Mouse (Mus musculus) embryonic facial prominence, embryonic 11.5 days (tissue): ENCODE results near the gene Cdc42bpb. TPM values are rescaled to one million over a fixed set of nuclear protein-coding genes. Genes with fewer than 3 reads are reported as not detected.

Experiments
- ATAC-seq: fragments of 200-750 bp; cut with Nextera tagmentation; replicated peaks from 2 replicates; pipeline ENCODE4 v1.8.0; 2017; ENCODE audit warnings: low read depth; ENCODE audit not compliant: insufficient number of reproducible peaks, low FRiP score, low TSS enrichment
- DNase-seq: peaks from one replicate; pipeline ENCODE4 v3.0.0-alpha.2; 2015; ENCODE audit warnings: low spot score
- H3K27ac ChIP-seq: fragments of 300-500 bp; sonication (generic); replicated peaks from 2 replicates; pipeline ENCODE4 v1.5.1; 2014; ENCODE audit warnings: mild to moderate bottlenecking, low read depth, low read length, control low read depth
- H3K27me3 ChIP-seq: fragments of 300-500 bp; sonication (generic); 2 replicates; pipeline ENCODE4 v1.6.1; 2014; ENCODE audit warnings: mild to moderate bottlenecking, low read length, moderate library complexity, mixed read lengths; ENCODE audit not compliant: control insufficient read depth, insufficient read depth
- H3K36me3 ChIP-seq: fragments of 300-500 bp; sonication (generic); replicated peaks from 2 replicates; pipeline ENCODE4 v1.6.1; 2014; ENCODE audit warnings: low read depth, mild to moderate bottlenecking, low read length, moderate library complexity, mixed read lengths; ENCODE audit not compliant: control insufficient read depth, insufficient read depth
- H3K4me1 ChIP-seq: fragments of 300-500 bp; sonication (generic); 2 replicates; pipeline ENCODE4 v1.6.1; 2014; ENCODE audit warnings: low read length, mixed read lengths; ENCODE audit not compliant: control insufficient read depth, insufficient read depth
- H3K4me2 ChIP-seq: fragments of 300-500 bp; sonication (generic); 2 replicates; pipeline ENCODE4 v1.6.1; 2014; ENCODE audit warnings: low read depth, mild to moderate bottlenecking, control low read depth, low read length, moderate library complexity
- H3K4me3 ChIP-seq: fragments of 300-500 bp; sonication (generic); 2 replicates; pipeline ENCODE4 v1.5.1; 2014; ENCODE audit warnings: low read depth, low read length, control low read depth
- H3K9ac ChIP-seq: fragments of 300-500 bp; sonication (generic); replicated peaks from 2 replicates; pipeline ENCODE4 v1.6.1; 2014; ENCODE audit warnings: mild to moderate bottlenecking, control low read depth, low read length
- H3K9me3 ChIP-seq: fragments of 300-500 bp; sonication (generic); replicated peaks from 2 replicates; pipeline ENCODE4 v1.6.1; 2016; ENCODE audit warnings: mild to moderate bottlenecking, low read length, inconsistent platforms, mixed read lengths; ENCODE audit not compliant: control insufficient read depth
- WGBS: fragments of 180-500 bp; shearing (Covaris S2); extraction: QIAGEN DNeasy Blood & Tissue Kit; methylation state at CpG from one replicate; pipeline ENCODE4 v1.1.7; 2014; 5-methylcytosine and 5-hydroxymethylcytosine counted together
- polyA plus RNA-seq: library from polyadenylated mRNA; unstranded; fragments of >200 nt; fragmentation: Nextera tagmentation; extraction: Ambion mirVana; gene quantifications from 2 replicates; pipeline ENCODE4 v1.2.1, GENCODE M21; 2014

Gene Cdc42bpb
- polyA plus RNA-seq, 1 experiment from 2014 or later, result 19.9 TPM

DNA sequence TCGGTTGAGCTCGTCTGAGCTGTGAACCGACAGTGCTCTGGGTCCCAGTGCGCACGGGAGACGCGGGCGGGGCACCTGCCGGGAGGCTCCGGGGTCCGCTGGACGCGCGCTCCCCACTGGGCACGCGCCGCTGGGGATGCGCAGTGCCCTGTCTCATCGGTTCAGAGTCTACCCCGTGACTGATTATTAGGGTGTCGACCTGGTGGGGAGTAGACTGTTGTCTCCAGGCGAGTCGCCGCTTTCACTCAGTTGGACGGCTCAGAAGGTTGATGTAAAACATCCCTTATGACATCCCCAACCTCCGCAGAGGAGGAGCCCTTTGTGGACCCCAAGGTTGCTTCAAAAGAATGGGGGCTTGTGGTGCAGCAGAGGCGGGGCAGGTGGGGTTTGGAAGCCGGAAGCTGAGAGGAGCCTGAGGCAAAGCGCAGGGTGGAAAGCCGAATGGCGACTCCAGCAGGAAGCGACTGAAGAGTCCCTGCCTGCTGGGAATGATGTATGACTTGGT lies 520 bp upstream of the Cdc42bpb start:
- Histone ChIP-seq H3K4me1 (0 out of 2 replicates have a peak, but pooled peaks cover 2% of the 10 kb centered on the region), H3K36me3 (no peaks in the 10 kb centered on the region), H3K4me3 (peak overlapping the region; percentile 88), H3K27ac (peak overlapping the region; percentile 65), H3K27me3 (no peaks in the 10 kb centered on the region), H3K9ac (peak overlapping the region; percentile 79), H3K4me2 (peak overlapping the region; percentile 92), H3K9me3 (no peaks in the 10 kb centered on the region)
- peak; percentile 72 for ATAC-seq
- DNase-seq, result peak; percentile 56
- WGBS, result under 1% methylated on average over 32 of the region's 32 CpGs

DNA sequence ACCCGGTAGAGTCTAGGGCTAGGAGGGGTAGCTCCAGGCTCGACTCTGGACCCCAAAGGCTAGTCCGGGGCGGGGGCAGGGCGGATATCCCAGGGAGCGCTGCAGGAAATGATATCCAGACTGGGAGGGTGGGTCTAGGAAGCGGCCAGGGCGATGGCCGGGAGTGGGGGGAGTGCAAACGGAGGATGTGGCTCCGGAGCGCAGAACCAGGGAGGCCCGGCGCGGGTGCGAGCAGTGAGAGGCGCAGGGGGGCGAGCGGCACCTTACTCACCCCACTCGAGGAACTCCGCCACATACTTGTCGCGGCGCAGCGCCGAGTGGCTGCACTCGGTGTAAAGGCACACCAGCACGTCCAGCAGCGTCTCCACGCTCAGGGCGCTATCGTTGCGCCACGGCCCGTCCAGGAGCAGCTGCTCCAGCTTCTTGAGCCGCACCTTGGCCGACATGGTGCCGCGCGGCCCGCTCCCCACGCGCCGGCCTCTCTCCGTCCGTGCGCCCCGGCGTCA lies 639 bp downstream of the Cdc42bpb start:
- Histone ChIP-seq H3K4me3 (peak overlapping the region; percentile 88), H3K4me1 (0 out of 2 replicates have a peak, but pooled peaks cover 2% of the 10 kb centered on the region), H3K4me2 (peak overlapping the region; percentile 92), H3K27ac (peak overlapping the region; percentile 78), H3K9ac (peak overlapping the region; percentile 79), H3K36me3 (no peaks in the 10 kb centered on the region), H3K9me3 (no peaks in the 10 kb centered on the region), H3K27me3 (no peaks in the 10 kb centered on the region)
- DNase-seq (peak; percentile 45), ATAC-seq (0 out of 2 replicates have a peak, but pooled peaks have one; percentile 16)
- under 1% methylated on average over 43 of the region's 49 CpGs for WGBS

DNA sequence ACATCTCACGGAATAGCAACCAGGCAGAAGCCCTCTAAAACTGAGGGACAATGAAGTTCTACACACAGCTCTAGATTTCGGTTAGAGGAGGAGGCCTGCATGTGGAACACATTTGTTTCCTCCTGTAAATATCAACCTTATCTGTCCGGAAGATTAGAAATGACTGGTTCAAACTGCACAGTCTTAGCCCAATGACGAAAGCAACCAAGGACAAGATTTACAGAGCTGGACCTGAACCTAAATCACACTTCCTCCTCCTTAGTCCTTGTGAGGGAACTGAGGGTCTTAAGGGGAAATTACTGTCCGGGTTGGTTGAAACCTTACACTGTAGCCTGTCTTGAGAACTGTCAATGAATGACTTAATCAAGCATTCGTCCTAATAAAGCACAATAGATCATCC lies 1.5 kb downstream of the Cdc42bpb start:
- ATAC-seq (no peak), DNase-seq (no peak)
- H3K9ac ChIP-seq, result peak overlapping the region; percentile 50
- H3K27ac ChIP-seq, result no peak overlapping the region
- no peaks in the 10 kb centered on the region for H3K9me3 ChIP-seq
- WGBS, result 39% methylated on average over 6 of the region's 6 CpGs
- H3K4me3 ChIP-seq, result peak overlapping the region; percentile 88
- H3K4me1 ChIP-seq, result 0 out of 2 replicates have a peak, but pooled peaks cover 2% of the 10 kb centered on the region
- H3K36me3 ChIP-seq, result no peaks in the 10 kb centered on the region
- no peaks in the 10 kb centered on the region for H3K27me3 ChIP-seq
- H3K4me2 ChIP-seq, result peak overlapping the region; percentile 92

DNA sequence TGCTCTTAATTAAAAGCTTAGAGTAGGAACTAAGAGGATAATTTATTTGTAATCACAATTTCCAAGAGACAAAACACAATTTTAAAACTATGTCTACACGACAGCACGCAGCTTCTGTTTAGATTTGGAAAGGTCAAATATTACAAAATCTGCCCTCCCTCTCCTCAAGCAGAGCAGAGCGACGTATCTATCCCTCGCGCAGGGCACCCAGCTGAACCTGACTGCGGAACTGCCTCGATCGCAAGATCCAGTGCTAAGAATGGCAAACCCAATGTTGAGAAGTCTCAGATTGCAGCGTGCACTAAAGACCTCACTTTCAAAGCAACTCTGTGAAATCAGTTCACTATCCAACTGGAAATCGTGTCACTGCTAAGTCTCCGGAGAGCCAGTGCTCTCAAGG lies 2.0 kb downstream of the Cdc42bpb start:
- Histone ChIP-seq H3K27ac (no peak overlapping the region), H3K9ac (peak overlapping the region; percentile 50), H3K4me1 (0 out of 2 replicates have a peak, but pooled peaks cover 2% of the 10 kb centered on the region), H3K9me3 (no peaks in the 10 kb centered on the region), H3K4me2 (peak overlapping the region; percentile 92), H3K27me3 (no peaks in the 10 kb centered on the region), H3K36me3 (no peaks in the 10 kb centered on the region), H3K4me3 (peak overlapping the region; percentile 88)
- ATAC-seq (no peak), DNase-seq (no peak)
- 73% methylated on average over 12 of the region's 12 CpGs for WGBS

DNA sequence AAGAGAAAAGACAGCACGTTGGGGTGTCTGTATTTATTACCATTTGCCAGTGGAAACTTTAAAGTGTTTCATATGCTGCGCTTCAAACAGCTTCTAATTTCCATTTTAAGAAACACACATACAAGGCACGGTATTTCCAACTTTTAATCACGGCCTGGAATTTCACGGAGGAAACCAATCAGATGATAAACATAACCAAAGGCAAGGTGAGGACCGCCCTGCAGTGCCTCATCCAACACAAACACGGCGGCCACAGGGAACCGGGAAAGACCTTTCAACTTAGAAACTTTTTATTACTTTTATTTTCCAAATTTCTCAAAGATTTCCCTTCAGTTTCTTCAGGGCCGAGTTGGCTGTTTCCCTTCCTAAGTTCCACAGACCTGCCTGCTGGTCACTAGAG lies 2.8 kb downstream of the Cdc42bpb start:
- Histone ChIP-seq H3K4me1 (0 out of 2 replicates have a peak, but pooled peaks cover 2% of the 10 kb centered on the region), H3K4me2 (no peak overlapping the region), H3K9me3 (no peaks in the 10 kb centered on the region), H3K9ac (no peak overlapping the region), H3K36me3 (no peaks in the 10 kb centered on the region), H3K27me3 (no peaks in the 10 kb centered on the region), H3K27ac (no peak overlapping the region), H3K4me3 (no peak overlapping the region)
- WGBS, result 84% methylated on average over 10 of the region's 10 CpGs
- ATAC-seq, result no peak
- DNase-seq, result no peak

DNA sequence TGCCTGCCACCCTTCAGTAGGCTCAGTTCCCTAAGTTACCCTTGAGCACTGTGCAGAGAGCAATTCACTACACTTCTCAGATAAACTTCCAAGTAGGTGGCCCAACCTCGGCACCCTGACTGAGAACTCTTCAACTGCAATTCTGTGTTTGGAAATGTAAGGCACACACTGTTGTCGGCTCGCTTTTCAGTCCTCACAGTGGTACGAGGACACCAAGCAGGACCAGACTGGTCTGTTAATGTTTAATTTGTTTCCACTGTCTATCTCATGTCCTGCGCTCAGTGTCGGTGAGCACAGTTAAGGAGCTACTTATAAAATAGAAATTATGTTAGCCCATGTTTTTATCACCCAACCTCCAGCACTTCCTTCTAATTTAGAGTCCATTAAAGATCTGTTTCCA lies 4.1 kb downstream of the Cdc42bpb start:
- WGBS, result 84% methylated on average over 6 of the region's 6 CpGs
- Histone ChIP-seq H3K4me1 (0 out of 2 replicates have a peak, but pooled peaks cover 2% of the 10 kb centered on the region), H3K4me2 (no peak overlapping the region), H3K36me3 (no peaks in the 10 kb centered on the region), H3K4me3 (no peak overlapping the region), H3K9me3 (no peaks in the 10 kb centered on the region), H3K27ac (no peak overlapping the region), H3K9ac (no peak overlapping the region), H3K27me3 (no peaks in the 10 kb centered on the region)
- ATAC-seq (no peak), DNase-seq (no peak)

DNA sequence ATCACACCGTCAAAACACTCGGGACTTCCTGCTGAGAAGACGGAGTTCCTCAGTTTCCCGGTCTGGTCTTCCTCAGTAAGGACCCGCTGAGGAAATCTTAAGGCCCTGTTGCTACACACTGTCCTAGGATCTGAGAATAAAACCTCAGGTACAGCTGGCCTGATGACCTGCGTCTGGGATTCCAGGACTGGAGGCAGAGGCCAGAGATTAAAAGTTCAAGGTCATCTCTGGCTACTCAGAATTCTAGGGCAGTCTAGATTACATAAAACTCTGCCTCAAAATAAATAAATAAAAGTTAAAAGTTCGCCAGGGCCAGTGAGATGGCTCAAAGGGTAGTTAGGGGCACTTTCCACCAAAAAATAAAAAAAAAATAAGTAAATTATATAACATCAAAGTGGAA lies 5.6 kb downstream of the Cdc42bpb start:
- WGBS, result 84% methylated on average over 7 of the region's 7 CpGs
- no peak overlapping the region for H3K27ac ChIP-seq
- H3K36me3 ChIP-seq, result no peaks in the 10 kb centered on the region
- no peak overlapping the region for H3K9ac ChIP-seq
- DNase-seq (no peak), ATAC-seq (no peak)
- H3K27me3 ChIP-seq, result no peaks in the 10 kb centered on the region
- H3K4me1 ChIP-seq, result 0 out of 2 replicates have a peak, but pooled peaks cover 2% of the 10 kb centered on the region
- H3K4me3 ChIP-seq, result no peak overlapping the region
- H3K4me2 ChIP-seq, result no peak overlapping the region
- H3K9me3 ChIP-seq, result no peaks in the 10 kb centered on the region

DNA sequence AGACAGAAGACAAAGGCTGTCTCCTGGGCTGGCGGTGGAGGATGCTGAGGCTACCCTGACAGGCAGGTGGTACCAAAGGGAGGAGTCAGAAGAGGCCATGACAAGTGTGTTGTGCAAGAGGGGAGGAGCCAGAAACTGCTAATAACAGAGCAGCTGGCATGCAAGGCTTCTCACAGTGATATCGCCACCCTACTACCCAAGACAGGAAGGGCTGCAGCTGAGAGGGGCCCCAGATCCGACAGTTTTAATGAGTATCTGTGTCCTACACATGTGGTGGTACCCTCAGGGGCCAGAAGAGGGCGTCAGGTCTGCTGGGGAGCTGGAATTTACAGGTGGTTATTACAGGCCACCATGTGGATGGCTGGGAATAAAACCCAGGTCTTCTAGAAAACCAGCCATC lies 7.3 kb downstream of the Cdc42bpb start:
- WGBS, result 58% methylated on average over 4 of the region's 4 CpGs

More for the DNA sequence above, 7.3 kb downstream of the Cdc42bpb start:
- no peak for ATAC-seq
- no peak overlapping the region for H3K27ac ChIP-seq
- no peak overlapping the region for H3K9ac ChIP-seq
- H3K27me3 ChIP-seq, result no peaks in the 10 kb centered on the region
- no peaks in the 10 kb centered on the region for H3K36me3 ChIP-seq
- no peak overlapping the region for H3K4me2 ChIP-seq
- no peak overlapping the region for H3K4me3 ChIP-seq
- H3K4me1 ChIP-seq, result no peaks in the 10 kb centered on the region
- no peak for DNase-seq
- H3K9me3 ChIP-seq, result no peaks in the 10 kb centered on the region
